Mouse (Mus musculus) hindbrain, embryonic 15.5 days (tissue): ENCODE measurements around the gene Olfr629. TPM values are rescaled to one million over a fixed set of nuclear protein-coding genes. Genes with fewer than 3 reads are reported as not detected.
A peak's percentile ranks its signal among the peaks of the same experiment; 100 is the strongest.

Source experiments
- ATAC-seq: fragments of 200-750 bp; cut with Nextera tagmentation; 2 replicates; pipeline ENCODE4 v1.8.0; 2017; ENCODE audit warnings: low read depth, moderate number of reproducible peaks, moderate TSS enrichment; ENCODE audit not compliant: low FRiP score
- H3K27ac ChIP-seq: fragments of 300-500 bp; sonication (generic); replicated peaks from 2 replicates; pipeline ENCODE4 v1.5.1; 2015; ENCODE audit warnings: mild to moderate bottlenecking, inconsistent platforms
- H3K27me3 ChIP-seq: fragments of 300-500 bp; sonication (generic); 2 replicates; pipeline ENCODE4 v1.6.1; 2015; ENCODE audit warnings: control low read depth, inconsistent platforms
- H3K36me3 ChIP-seq: fragments of 300-500 bp; sonication (generic); 2 replicates; pipeline ENCODE4 v1.6.1; 2015; ENCODE audit warnings: control low read depth, inconsistent platforms
- H3K4me1 ChIP-seq: fragments of 300-500 bp; sonication (generic); replicated peaks from 2 replicates; pipeline ENCODE4 v1.6.1; 2015; ENCODE audit warnings: control low read depth, inconsistent platforms
- H3K4me2 ChIP-seq: fragments of 300-500 bp; sonication (generic); 2 replicates; pipeline ENCODE4 v1.6.1; 2015; ENCODE audit warnings: moderate library complexity, mild to moderate bottlenecking, inconsistent platforms
- H3K4me3 ChIP-seq: fragments of 300-500 bp; sonication (generic); 2 replicates; pipeline ENCODE4 v1.5.1; 2015; ENCODE audit warnings: mild to moderate bottlenecking, inconsistent platforms
- H3K9ac ChIP-seq: fragments of 300-500 bp; sonication (generic); 2 replicates; pipeline ENCODE4 v1.6.1; 2015; ENCODE audit warnings: inconsistent platforms
- H3K9me3 ChIP-seq: fragments of 300-500 bp; sonication (generic); 2 replicates; pipeline ENCODE4 v1.6.1; 2016; ENCODE audit warnings: control low read depth, inconsistent platforms
- WGBS: fragments of 180-500 bp; shearing (Covaris S2); methylation state at CpG from one replicate; pipeline ENCODE4 v1.1.7; 2015; 5-methylcytosine and 5-hydroxymethylcytosine counted together
- polyA plus RNA-seq: library from polyadenylated mRNA; unstranded; fragments of >200 nt; fragmentation: Nextera tagmentation; extraction: Ambion mirVana; gene quantifications from 2 replicates; pipeline ENCODE4 v1.2.1, GENCODE M21; 2015

The Olfr629 gene
- polyA plus RNA-seq, 1 experiment from 2014 or later: not detected

DNA sequence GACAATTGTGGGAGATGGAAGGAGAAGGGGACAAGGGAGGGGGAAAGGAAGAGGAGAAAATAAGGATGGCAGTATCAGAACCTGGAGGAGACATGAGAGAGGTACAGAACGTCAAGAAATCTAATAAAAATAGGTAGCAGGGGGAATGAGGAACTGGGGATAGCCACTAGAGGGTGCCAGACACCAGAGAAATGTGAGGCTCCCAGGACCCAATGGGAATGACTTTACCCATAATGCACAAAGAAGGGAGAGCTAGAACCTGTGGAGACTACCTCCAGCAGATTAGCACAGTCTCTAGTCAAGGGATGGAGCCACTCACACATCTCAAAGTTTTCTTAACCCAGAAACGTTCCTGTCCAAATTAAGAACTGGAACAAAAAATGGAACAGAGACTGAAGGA is 32.7 kb downstream of the Olfr629 start:
- Histone ChIP-seq H3K9ac (no peak overlapping the region), H3K4me3 (no peak overlapping the region), H3K9me3 (no peaks in the 10 kb centered on the region), H3K4me2 (no peak overlapping the region), H3K27me3 (no peaks in the 10 kb centered on the region), H3K4me1 (no peaks in the 10 kb centered on the region), H3K27ac (no peak overlapping the region), H3K36me3 (no peaks in the 10 kb centered on the region)
- 38% methylated on average over 2 of the region's 2 CpGs for WGBS
- no peak for ATAC-seq

- Histone ChIP-seq H3K4me3 (no peak overlapping the region), H3K4me2 (no peak overlapping the region), H3K27ac (no peak overlapping the region), H3K9ac (no peak overlapping the region), H3K27me3 (no peaks in the 10 kb centered on the region), H3K4me1 (no peaks in the 10 kb centered on the region), H3K9me3 (no peaks in the 10 kb centered on the region), H3K36me3 (no peaks in the 10 kb centered on the region)
- ATAC-seq: peak; percentile 38; the same call in 1 of the 2 replicates
- WGBS: 88% methylated on average over 4 of the region's 4 CpGs
These were observed 45.3 kb downstream of the Olfr629 start for GRCm38 (mm10) chr7:103699469-103699868.

Other genes with a start within 250 kb of the Olfr629 start
- gene Olfr609, start 246.9 kb downstream of the Olfr629 start, polyA plus RNA-seq: not detected in 2 replicates
- not detected in 2 replicates for gene Olfr610, start 232.8 kb downstream of the Olfr629 start, polyA plus RNA-seq
- gene Olfr611, start 224.1 kb downstream of the Olfr629 start, polyA plus RNA-seq: not detected in 2 replicates
- gene Olfr612, start 202.2 kb downstream of the Olfr629 start, polyA plus RNA-seq: not detected in 2 replicates
- gene Olfr613, start 196.9 kb downstream of the Olfr629 start, polyA plus RNA-seq: not detected in 2 replicates
- not detected in 2 replicates for gene Olfr615, start 188.9 kb downstream of the Olfr629 start, polyA plus RNA-seq
- not detected in 2 replicates for gene Olfr616, start 175.8 kb downstream of the Olfr629 start, polyA plus RNA-seq
- gene Olfr617, start 171.9 kb downstream of the Olfr629 start, polyA plus RNA-seq: not detected in 2 replicates
- gene Olfr618, start 154.8 kb downstream of the Olfr629 start, polyA plus RNA-seq: not detected in 2 replicates
- gene Olfr619, start 144.4 kb downstream of the Olfr629 start, polyA plus RNA-seq: not detected in 2 replicates
- gene Olfr620, start 132.4 kb downstream of the Olfr629 start, polyA plus RNA-seq: not detected in 2 replicates
- not detected in 2 replicates for gene Olfr622, start 102.2 kb downstream of the Olfr629 start, polyA plus RNA-seq
- gene Olfr623, start 81.2 kb downstream of the Olfr629 start, polyA plus RNA-seq: not detected in 2 replicates
- gene Olfr624, start 73.8 kb downstream of the Olfr629 start, polyA plus RNA-seq: 0.03 TPM in 1 of 2 replicates, not detected in the other
- not detected in 2 replicates for gene Olfr625-ps1, start 62.2 kb downstream of the Olfr629 start, polyA plus RNA-seq
- not detected in 2 replicates for gene Olfr243, start 30.3 kb downstream of the Olfr629 start, polyA plus RNA-seq
- gene Olfr628, start 14.6 kb downstream of the Olfr629 start, polyA plus RNA-seq: not detected in 2 replicates
- gene Olfr630, start 12.4 kb upstream of the Olfr629 start, polyA plus RNA-seq: not detected in 2 replicates
- gene Olfr69, start 26.7 kb upstream of the Olfr629 start, polyA plus RNA-seq: not detected in 2 replicates
- not detected in 2 replicates for gene Olfr68, start 34.8 kb upstream of the Olfr629 start, polyA plus RNA-seq
- not detected in 2 replicates for gene Olfr67, start 46.9 kb upstream of the Olfr629 start, polyA plus RNA-seq
- 1,494 and 1,956 TPM in 2 replicates for gene Hbb-bt, start 69.1 kb upstream of the Olfr629 start, polyA plus RNA-seq
- gene Hbb-bs, start 83.2 kb upstream of the Olfr629 start, polyA plus RNA-seq: 4,421 and 5,872 TPM in 2 replicates
- not detected in 2 replicates for gene Hbb-bh2, start 95.6 kb upstream of the Olfr629 start, polyA plus RNA-seq
- 1.3 and 2.5 TPM in 2 replicates for gene Hbb-bh1, start 98.2 kb upstream of the Olfr629 start, polyA plus RNA-seq
- 123 and 187 TPM in 2 replicates for gene Hbb-y, start 108.3 kb upstream of the Olfr629 start, polyA plus RNA-seq
- not detected in 2 replicates for gene Olfr66, start 141.3 kb upstream of the Olfr629 start, polyA plus RNA-seq
- not detected in 2 replicates for gene Olfr64, start 149.5 kb upstream of the Olfr629 start, polyA plus RNA-seq
- not detected in 2 replicates for gene Olfr65, start 158.5 kb upstream of the Olfr629 start, polyA plus RNA-seq
- gene Olfr631, start 183.9 kb upstream of the Olfr629 start, polyA plus RNA-seq: not detected in 2 replicates
- not detected in 2 replicates for gene Olfr632, start 189.4 kb upstream of the Olfr629 start, polyA plus RNA-seq
- not detected in 2 replicates for gene Olfr633, start 199.5 kb upstream of the Olfr629 start, polyA plus RNA-seq
- gene Olfr635, start 226.2 kb upstream of the Olfr629 start, polyA plus RNA-seq: not detected in 2 replicates